Comparison of ENCODE assay signal across 8 mouse cellular contexts in genomic region chr2:181159091-181159514, GRCm38 (mm10). TPM values are rescaled to one million over a fixed set of nuclear protein-coding genes. Genes with fewer than 3 reads are reported as not detected.
DNase-seq lines count a peak whose midpoint lies in the region; ATAC-seq lines count a peak whose summit lies in the region.
"Had no signal": no experiment of that assay in that cellular context is flagged by ENCODE, and none has a peak within 500 bp of the region (broad histone marks: within the 10 kb centered on the region; RNA-seq: fewer than 3 reads in every experiment).

No protein-coding gene starts in this region.

- H3K36me3 ChIP-seq in heart, embryonic 10.5 days, result no peaks in the 10 kb centered on the region
- H3K36me3 ChIP-seq in midbrain, embryonic 12.5 days, result no peaks in the 10 kb centered on the region

- peak overlapping the region; percentile 6; the same call in 1 of the 2 replicates for H3K27ac ChIP-seq in heart, embryonic 10.5 days
- peak overlapping the region; percentile 50 for H3K27ac ChIP-seq in midbrain, embryonic 12.5 days (replicated peaks)

- H3K4me1 ChIP-seq in heart, embryonic 10.5 days, result peaks cover 45% of the 10 kb centered on the region
- H3K4me1 ChIP-seq in midbrain, embryonic 12.5 days, result peaks cover 30% of the 10 kb centered on the region

- DNase-seq in brain, adult 2 months (ENCODE audit: low read depth, low spot score), result peak; percentile 98
- DNase-seq in cerebellum, adult 9-10 months, result peak; percentile 96
- DNase-seq in heart, embryonic 10.5 days (ENCODE audit: low spot score), result no peak
- no peak for DNase-seq in thymus, postnatal 4 days
- no peak for DNase-seq in liver

- no peaks in the 10 kb centered on the region for H3K9me3 ChIP-seq in heart, embryonic 10.5 days
- H3K9me3 ChIP-seq in midbrain, embryonic 12.5 days, result no peaks in the 10 kb centered on the region

- H3K4me3 ChIP-seq in heart, embryonic 10.5 days, result no peak overlapping the region; the same call in 1 of the 2 replicates
- no peak overlapping the region for H3K4me3 ChIP-seq in midbrain, embryonic 12.5 days

- 44% methylated on average over 7 of the region's 7 CpGs for WGBS in heart, embryonic 10.5 days
- WGBS in midbrain, embryonic 12.5 days, result 59% methylated on average over 7 of the region's 7 CpGs

- peaks cover 47% of the 10 kb centered on the region for H3K27me3 ChIP-seq in heart, embryonic 10.5 days (ENCODE audit: insufficient read depth, poor library complexity, severe bottlenecking)
- peaks cover 38% of the 10 kb centered on the region for H3K27me3 ChIP-seq in midbrain, embryonic 12.5 days

- no peak overlapping the region for H3K4me2 ChIP-seq in midbrain, embryonic 12.5 days (replicated peaks)

- H3K9ac ChIP-seq in midbrain, embryonic 12.5 days (replicated peaks), result no peak overlapping the region

- ATAC-seq in midbrain, embryonic 12.5 days (ENCODE audit: low FRiP score, low read depth), result no peak
- ATAC-seq in megakaryocyte, adult 5-6 weeks (ENCODE audit: poor library complexity, severe bottlenecking), result no peak

RNA-seq across cellular contexts. Expression of gene Eef1a2, which starts 2.3 kb away (rescaled TPM):
- polyA plus RNA-seq in heart, embryonic 10.5 days (2016; fragmentation: Nextera tagmentation; extraction: Ambion mirVana), result 0.95 and 2.6 TPM in 2 replicates
- polyA plus RNA-seq in midbrain, embryonic 12.5 days (2016; fragmentation: Nextera tagmentation; extraction: Ambion mirVana), result 1.4 and 1.6 TPM in 2 replicates
- not detected in 2 replicates for total RNA-seq in megakaryocyte, adult 5-6 weeks (2015)
- total RNA-seq in megakaryocyte, adult 5-6 weeks (2017), result not detected in 2 replicates

RNA-seq across cellular contexts. Expression of gene Kcnq2, which starts 24.0 kb away (rescaled TPM):
- 0.07 and 0.50 TPM in 2 replicates for polyA plus RNA-seq in heart, embryonic 10.5 days (2016; fragmentation: Nextera tagmentation; extraction: Ambion mirVana)
- polyA plus RNA-seq in midbrain, embryonic 12.5 days (2016; fragmentation: Nextera tagmentation; extraction: Ambion mirVana), result 30.7 and 34.3 TPM in 2 replicates
- not detected in 2 replicates for total RNA-seq in megakaryocyte, adult 5-6 weeks (2015)
- not detected in 2 replicates for total RNA-seq in megakaryocyte, adult 5-6 weeks (2017)

RNA-seq across cellular contexts. Expression of gene Ppdpf, which starts 27.9 kb away (rescaled TPM):
- polyA plus RNA-seq in heart, embryonic 10.5 days (2016; fragmentation: Nextera tagmentation; extraction: Ambion mirVana), result 172 and 240 TPM in 2 replicates
- 423 and 462 TPM in 2 replicates for polyA plus RNA-seq in midbrain, embryonic 12.5 days (2016; fragmentation: Nextera tagmentation; extraction: Ambion mirVana)
- 87.9 and 88.9 TPM in 2 replicates for total RNA-seq in megakaryocyte, adult 5-6 weeks (2015)
- 55.7 and 56.1 TPM in 2 replicates for total RNA-seq in megakaryocyte, adult 5-6 weeks (2017)

RNA-seq across cellular contexts. Expression of gene Ptk6, which starts 43.5 kb away (rescaled TPM):
- polyA plus RNA-seq in heart, embryonic 10.5 days (2016; fragmentation: Nextera tagmentation; extraction: Ambion mirVana), result not detected in 2 replicates
- polyA plus RNA-seq in midbrain, embryonic 12.5 days (2016; fragmentation: Nextera tagmentation; extraction: Ambion mirVana), result not detected in 2 replicates
- not detected in 2 replicates for total RNA-seq in megakaryocyte, adult 5-6 weeks (2015)
- not detected in 2 replicates for total RNA-seq in megakaryocyte, adult 5-6 weeks (2017)
- total RNA-seq: left cerebral cortex, adult 18-20 months had no signal

RNA-seq across cellular contexts. Expression of gene Srms, which starts 53.9 kb away (rescaled TPM):
- polyA plus RNA-seq in heart, embryonic 10.5 days (2016; fragmentation: Nextera tagmentation; extraction: Ambion mirVana), result 0.11 and 0.79 TPM in 2 replicates
- polyA plus RNA-seq in midbrain, embryonic 12.5 days (2016; fragmentation: Nextera tagmentation; extraction: Ambion mirVana), result 0.15 TPM in 1 of 2 replicates, not detected in the other
- total RNA-seq in megakaryocyte, adult 5-6 weeks (2015), result not detected in 2 replicates
- total RNA-seq in megakaryocyte, adult 5-6 weeks (2017), result not detected in 2 replicates

Comparison
In these comparisons a context has a peak if more than half of its experiments do, and no peak if none do; other contexts are left out.
1. DNase-seq: peak in brain, adult 2 months (single experiment) and cerebellum, adult 9-10 months (single experiment); none in heart, embryonic 10.5 days (single experiment), thymus, postnatal 4 days (single experiment) and liver (single experiment).
2. RNA of gene Kcnq2, which starts 24.0 kb away (polyA plus RNA-seq): 30.7 to 34.3 TPM in midbrain, embryonic 12.5 days; 0.07 to 0.50 TPM in heart, embryonic 10.5 days; every median in the first group is over 10 times any median in the second.